Comparison of ENCODE assay signal across 13 mouse cellular contexts in the genomic region with DNA sequence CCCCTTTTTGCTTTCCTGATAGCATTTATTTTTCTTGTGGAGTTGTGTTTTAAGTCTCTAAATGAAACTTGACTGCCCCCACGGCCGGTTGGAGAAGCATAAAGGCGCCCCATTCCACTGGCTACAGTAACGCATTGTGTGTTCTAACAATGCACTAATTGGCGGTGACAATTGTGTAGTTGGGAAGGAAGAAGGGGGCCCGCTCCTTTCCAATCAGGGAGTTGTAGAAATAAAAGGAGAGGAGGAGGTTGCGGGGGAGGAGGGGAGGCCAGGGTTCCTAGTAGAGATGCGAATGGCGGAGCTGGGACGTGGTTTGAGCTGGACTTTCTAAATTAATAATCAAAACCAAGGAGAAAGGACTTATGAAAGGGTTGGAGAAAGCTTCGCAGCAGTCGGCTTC. TPM values are rescaled to one million over a fixed set of nuclear protein-coding genes. Genes with fewer than 3 reads are reported as not detected.
DNase-seq lines count a peak whose midpoint lies in the region; ATAC-seq lines count a peak whose summit lies in the region.
"Had no signal": no experiment of that assay in that cellular context is flagged by ENCODE, and none has a peak within 500 bp of the region (broad histone marks: within the 10 kb centered on the region; RNA-seq: fewer than 3 reads in every experiment).

No protein-coding gene starts in this region.

- H3K27me3 ChIP-seq in embryonic facial prominence, embryonic 13.5 days: no peaks in the 10 kb centered on the region
- no peaks in the 10 kb centered on the region for H3K27me3 ChIP-seq in hindbrain, embryonic 14.5 days (ENCODE audit: control insufficient read depth, insufficient read depth, low read length)
- H3K27me3 ChIP-seq in neural tube, embryonic 13.5 days: no peaks in the 10 kb centered on the region; the same call in none of the 2 replicates

- H3K4me2 ChIP-seq in embryonic facial prominence, embryonic 13.5 days: no peak overlapping the region
- peak overlapping the region; percentile 23 for H3K4me2 ChIP-seq in hindbrain, embryonic 14.5 days (replicated peaks)
- peak overlapping the region; percentile 36 for H3K4me2 ChIP-seq in neural tube, embryonic 13.5 days

- 41% methylated on average over 12 of the region's 12 CpGs for WGBS in embryonic facial prominence, embryonic 13.5 days
- WGBS in hindbrain, embryonic 14.5 days: 17% methylated on average over 12 of the region's 12 CpGs
- 15% methylated on average over 12 of the region's 12 CpGs for WGBS in neural tube, embryonic 13.5 days

- H3K27ac ChIP-seq in embryonic facial prominence, embryonic 13.5 days: 0 out of 2 replicates have a peak overlapping the region, but pooled peaks have one; percentile 11
- H3K27ac ChIP-seq in hindbrain, embryonic 14.5 days: no peak overlapping the region
- no peak overlapping the region for H3K27ac ChIP-seq in neural tube, embryonic 13.5 days (replicated peaks)
- H3K27ac ChIP-seq: heart, adult 2 months had no signal

- H3K9me3 ChIP-seq in embryonic facial prominence, embryonic 13.5 days: no peaks in the 10 kb centered on the region
- no peaks in the 10 kb centered on the region for H3K9me3 ChIP-seq in hindbrain, embryonic 14.5 days (ENCODE audit: control insufficient read depth, low read length)
- H3K9me3 ChIP-seq in neural tube, embryonic 13.5 days: no peaks in the 10 kb centered on the region

- H3K36me3 ChIP-seq in embryonic facial prominence, embryonic 13.5 days: no peaks in the 10 kb centered on the region
- no peaks in the 10 kb centered on the region for H3K36me3 ChIP-seq in hindbrain, embryonic 14.5 days (replicated peaks; ENCODE audit: control insufficient read depth, insufficient read depth)
- no peaks in the 10 kb centered on the region for H3K36me3 ChIP-seq in neural tube, embryonic 13.5 days

- no peak for ATAC-seq in embryonic facial prominence, embryonic 13.5 days (ENCODE audit: insufficient number of reproducible peaks, insufficient read depth, low FRiP score, low TSS enrichment, low read depth)
- no peak for ATAC-seq in hindbrain, embryonic 14.5 days (ENCODE audit: low FRiP score)
- no peak for ATAC-seq in neural tube, embryonic 13.5 days (ENCODE audit: low read depth)
- ATAC-seq: inflammation-experienced regulatory T-cells, adult 6 months had no signal

- H3K4me3 ChIP-seq in embryonic facial prominence, embryonic 13.5 days: no peak overlapping the region
- H3K4me3 ChIP-seq in hindbrain, embryonic 14.5 days (replicated peaks; ENCODE audit: low read length): no peak overlapping the region
- no peak overlapping the region for H3K4me3 ChIP-seq in neural tube, embryonic 13.5 days
- H3K4me3 ChIP-seq: heart, adult 2 months had no signal

- DNase-seq in ZHBTc4 (ENCODE audit: low read depth, low spot score): peak; percentile 43
- DNase-seq in hindbrain, embryonic 14.5 days (ENCODE audit: low spot score): peak; percentile 41
- no peak for DNase-seq in spleen, adult 18-20 months
- no peak for DNase-seq in thymus, postnatal 4 days
- no peak for DNase-seq in adrenal gland, adult 18-20 months (ENCODE audit: low spot score in 2 of 2)
- DNase-seq: adrenal gland, postnatal 14 days; cerebellum, adult 8-10 months; heart, adult 2 months; kidney, postnatal 36 days; left cerebral cortex, postnatal 4 days had no signal

- peaks cover 11% of the 10 kb centered on the region; the same call in 1 of the 2 replicates for H3K4me1 ChIP-seq in embryonic facial prominence, embryonic 13.5 days
- H3K4me1 ChIP-seq in hindbrain, embryonic 14.5 days (replicated peaks; ENCODE audit: control insufficient read depth, insufficient read depth, low read length): peaks cover 5% of the 10 kb centered on the region; the same call in 1 of the 2 replicates
- H3K4me1 ChIP-seq in neural tube, embryonic 13.5 days (replicated peaks): peaks cover 12% of the 10 kb centered on the region

- no peak overlapping the region for H3K9ac ChIP-seq in embryonic facial prominence, embryonic 13.5 days
- no peak overlapping the region for H3K9ac ChIP-seq in hindbrain, embryonic 14.5 days
- no peak overlapping the region for H3K9ac ChIP-seq in neural tube, embryonic 13.5 days

RNA-seq across cellular contexts. Expression of gene Fzd5, which starts 42.3 kb away (rescaled TPM):
- polyA plus RNA-seq in embryonic facial prominence, embryonic 13.5 days (2015; fragmentation: Nextera tagmentation; extraction: Ambion mirVana): 1.1 and 2.0 TPM in 2 replicates
- 0.23 and 0.29 TPM in 2 replicates for polyA plus RNA-seq in hindbrain, embryonic 14.5 days (2014; fragmentation: Nextera tagmentation; extraction: Ambion mirVana)
- 0.20 and 0.21 TPM in 2 replicates for polyA plus RNA-seq in neural tube, embryonic 13.5 days (2015; fragmentation: Nextera tagmentation; extraction: Ambion mirVana)
- total RNA-seq in adrenal gland, adult 18-20 months (2021): 10 to 100 TPM; 15.9 to 20.5 TPM

Comparison
In these comparisons a context has a peak if more than half of its experiments do, and no peak if none do; other contexts are left out.
1. DNase-seq: peak in ZHBTc4 (single experiment) and hindbrain, embryonic 14.5 days (single experiment); none in spleen, adult 18-20 months (0 of 2), thymus, postnatal 4 days (single experiment) and adrenal gland, adult 18-20 months (0 of 2).